Mouse (Mus musculus): ENCODE data around the gene Tnrc6b.
A peak's percentile ranks its signal among the peaks of the same experiment; 100 is the strongest.
"Not testable (repeated sequence)": the region's sequence is repeated elsewhere in the genome, so short reads cannot be mapped to it uniquely, and the experiment has no call there.

Gene Tnrc6b

DNA sequence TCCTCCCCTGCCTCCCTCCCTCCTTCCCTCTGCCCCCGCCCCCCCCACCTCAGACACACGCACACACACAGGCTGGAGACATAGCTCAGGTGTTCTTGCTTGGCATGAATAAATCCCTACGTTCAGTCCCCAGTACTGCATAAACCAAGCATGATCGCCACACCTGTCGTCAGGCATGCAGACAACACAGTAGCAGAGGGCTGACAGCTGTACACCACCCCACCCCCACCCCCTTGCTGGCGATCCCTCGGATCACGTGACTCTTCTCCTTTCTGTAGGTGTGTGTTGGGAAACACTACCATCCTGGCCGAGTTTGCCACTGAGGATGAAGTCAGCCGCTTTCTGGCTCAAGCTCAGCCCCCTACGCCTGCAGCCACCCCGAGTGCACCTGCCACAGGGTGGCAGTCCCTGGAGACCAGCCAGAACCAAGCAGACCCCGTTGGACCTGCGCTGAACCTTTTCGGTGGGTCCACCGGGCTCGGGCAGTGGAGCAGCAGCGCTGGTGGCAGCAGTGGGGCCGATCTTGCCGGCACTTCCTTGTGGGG, 217.8 kb downstream of the Tnrc6b start:
- no peak for DNase-seq

- DNase-seq: no peak
Observed at GRCm38 (mm10) chr15:80930048-80930571, 219.0 kb downstream of the Tnrc6b start.

DNA sequence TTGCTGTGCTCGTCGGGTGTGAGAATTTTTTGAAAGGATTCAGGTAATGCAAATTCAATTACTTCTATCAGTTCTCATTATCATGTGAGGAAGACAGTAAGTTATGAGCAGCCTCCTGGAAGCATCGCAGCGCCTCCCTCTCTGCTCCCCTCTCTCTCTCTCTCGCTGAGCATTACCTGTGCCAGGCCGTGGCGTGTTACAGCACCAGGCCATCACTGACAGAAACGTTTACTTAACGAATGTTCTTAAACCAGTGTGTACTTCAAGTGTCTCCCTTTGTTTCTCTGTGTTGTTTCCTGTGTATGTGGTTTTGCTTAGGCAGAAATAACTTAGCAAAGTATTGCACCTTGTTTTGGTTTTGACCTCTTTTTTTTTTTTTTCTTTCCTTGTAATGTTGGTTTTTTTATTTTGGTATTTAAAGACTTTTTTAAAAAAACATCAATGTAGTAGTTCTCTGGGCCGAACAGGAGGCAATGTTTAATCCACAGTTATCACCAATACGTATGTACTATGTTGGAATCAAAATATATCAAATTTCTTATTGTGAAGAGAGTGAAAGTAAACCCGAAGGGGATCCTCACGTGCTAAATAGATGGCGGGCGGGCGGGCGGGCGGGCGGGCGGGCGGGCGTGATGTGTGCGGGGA, 219.7 kb downstream of the Tnrc6b start:
- not testable (repeated sequence) for DNase-seq

GRCm38 (mm10) chr15:80931345-80931960, 220.3 kb downstream of the Tnrc6b start:
- DNase-seq: no peak

DNA sequence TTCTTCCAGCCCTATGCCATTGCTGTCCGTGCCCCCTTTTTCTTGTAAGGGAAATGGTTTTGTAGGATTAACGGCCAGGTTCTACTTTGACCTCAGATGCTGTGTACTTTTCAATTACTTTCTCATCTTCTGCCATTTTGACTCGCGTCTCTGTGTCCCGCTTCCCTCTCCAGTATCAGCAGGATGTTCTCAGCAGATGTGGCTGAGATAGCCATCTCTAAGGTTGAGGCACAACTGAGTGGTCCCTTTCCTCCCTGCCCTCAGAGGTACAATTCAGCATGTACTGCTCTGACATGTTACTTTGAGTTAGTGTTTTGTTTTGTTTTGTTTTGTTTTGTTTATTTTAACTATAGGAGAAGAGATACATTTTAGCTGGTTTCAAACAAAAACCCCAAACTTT, 223.7 kb downstream of the Tnrc6b start:
- no peak for DNase-seq

GRCm38 (mm10) chr15:80936686-80937085, 225.6 kb downstream of the Tnrc6b start:
- DNase-seq: no peak

DNA sequence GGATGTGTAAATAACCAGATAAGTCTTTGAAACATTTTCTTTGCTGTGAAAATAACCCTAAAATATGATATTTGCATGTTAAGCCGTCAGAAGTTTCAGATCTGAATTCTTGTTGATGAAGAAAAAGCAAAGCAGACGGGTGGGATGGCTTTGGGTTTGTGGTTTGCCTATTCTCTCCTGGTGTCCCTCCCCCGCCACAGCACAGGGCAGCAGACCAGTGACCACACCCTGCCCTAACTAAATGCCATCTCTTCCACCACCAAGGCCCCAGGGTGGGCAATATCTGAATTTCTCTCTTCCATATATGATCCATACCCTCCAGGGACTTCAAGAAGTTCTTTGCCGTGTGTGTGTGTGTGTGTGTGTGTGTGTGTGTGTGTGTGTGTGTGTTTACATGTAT, 227.5 kb downstream of the Tnrc6b start:
- DNase-seq: no peak

- DNase-seq: no peak
Observed at GRCm38 (mm10) chr15:80939401-80939800, 228.3 kb downstream of the Tnrc6b start.

GRCm38 (mm10) chr15:80941468-80942040, 230.4 kb downstream of the Tnrc6b start:
- DNase-seq: no peak

- peak in 1 of 2 experiments; percentile 49 for DNase-seq
Observed at GRCm38 (mm10) chr15:80945851-80946250, 234.7 kb downstream of the Tnrc6b start.

GRCm38 (mm10) chr15:80948145-80949135, 237.3 kb downstream of the Tnrc6b start, which contains the start of gene Adsl:
Adsl (plus strand) TSS chr15:80948490.
- DNase-seq: peak; percentile 76 to 86

DNA sequence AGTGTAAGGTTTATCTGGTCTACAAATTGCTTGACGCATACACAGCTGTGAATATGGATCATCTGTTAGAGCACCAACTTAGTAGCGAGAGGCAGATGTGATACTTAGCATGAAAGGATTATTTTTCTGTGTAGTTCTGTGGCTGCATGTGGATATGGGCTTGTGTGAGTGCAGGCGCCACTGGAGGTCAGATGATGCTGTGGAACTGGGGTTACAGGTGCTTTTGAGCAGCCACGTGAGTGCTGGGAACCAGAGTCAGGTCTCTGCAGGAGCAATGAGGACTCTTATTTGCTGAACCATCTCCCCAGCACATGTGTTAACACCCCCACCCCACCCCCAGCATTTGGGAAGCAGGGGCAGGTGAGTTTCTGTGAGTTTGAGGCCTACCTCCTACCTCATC, 238.3 kb downstream of the Tnrc6b start:
- DNase-seq: no peak

GRCm38 (mm10) chr15:80950055-80950454, 238.9 kb downstream of the Tnrc6b start:
- DNase-seq: no peak

GRCm38 (mm10) chr15:80953971-80954370, 242.9 kb downstream of the Tnrc6b start:
- no peak for DNase-seq

DNA sequence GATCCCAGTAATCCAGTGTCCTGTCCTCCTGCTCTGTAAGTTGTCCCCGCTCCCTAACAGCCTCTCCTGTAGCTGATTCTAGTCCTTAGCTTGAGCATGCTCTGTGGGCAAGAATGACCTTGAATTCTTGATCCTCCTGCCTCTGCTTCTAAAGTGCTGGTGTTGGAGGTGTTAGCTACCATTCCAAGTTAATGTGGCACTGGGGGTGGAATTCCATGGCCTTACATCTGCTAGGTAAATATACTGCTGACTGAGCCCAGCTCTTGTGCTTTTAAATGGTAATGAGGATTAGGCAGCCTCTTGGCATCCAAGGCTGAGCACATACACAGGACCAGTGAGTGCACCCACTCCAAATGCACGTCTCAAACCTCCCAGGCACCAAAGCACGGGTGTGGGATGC, 243.7 kb downstream of the Tnrc6b start:
- no peak for DNase-seq

GRCm38 (mm10) chr15:80955836-80956438, 244.8 kb downstream of the Tnrc6b start:
- DNase-seq: no peak

GRCm38 (mm10) chr15:80969371-80969770, 258.3 kb downstream of the Tnrc6b start:
- DNase-seq: no peak

DNA sequence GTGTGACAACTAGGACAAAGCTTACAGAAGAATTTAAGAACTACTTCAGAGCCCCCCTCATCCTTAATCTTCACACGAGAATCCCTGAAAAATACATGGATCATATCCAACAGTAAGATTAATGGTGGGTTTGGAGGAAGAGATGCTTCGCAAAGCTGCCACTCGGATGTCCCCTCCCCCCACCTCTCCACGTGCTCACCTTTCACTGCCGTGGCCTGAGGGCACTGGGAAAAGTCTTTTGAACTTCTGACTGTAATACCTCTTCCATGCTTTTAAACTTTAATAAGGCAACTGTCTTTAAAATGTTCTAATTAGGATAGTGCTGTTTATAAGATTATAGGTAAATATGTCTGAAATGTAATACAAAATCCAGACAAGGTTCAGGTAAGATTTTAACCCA, 263.2 kb downstream of the Tnrc6b start:
- no peak for DNase-seq

GRCm38 (mm10) chr15:80975666-80976065, 264.6 kb downstream of the Tnrc6b start:
- no peak for DNase-seq

DNA sequence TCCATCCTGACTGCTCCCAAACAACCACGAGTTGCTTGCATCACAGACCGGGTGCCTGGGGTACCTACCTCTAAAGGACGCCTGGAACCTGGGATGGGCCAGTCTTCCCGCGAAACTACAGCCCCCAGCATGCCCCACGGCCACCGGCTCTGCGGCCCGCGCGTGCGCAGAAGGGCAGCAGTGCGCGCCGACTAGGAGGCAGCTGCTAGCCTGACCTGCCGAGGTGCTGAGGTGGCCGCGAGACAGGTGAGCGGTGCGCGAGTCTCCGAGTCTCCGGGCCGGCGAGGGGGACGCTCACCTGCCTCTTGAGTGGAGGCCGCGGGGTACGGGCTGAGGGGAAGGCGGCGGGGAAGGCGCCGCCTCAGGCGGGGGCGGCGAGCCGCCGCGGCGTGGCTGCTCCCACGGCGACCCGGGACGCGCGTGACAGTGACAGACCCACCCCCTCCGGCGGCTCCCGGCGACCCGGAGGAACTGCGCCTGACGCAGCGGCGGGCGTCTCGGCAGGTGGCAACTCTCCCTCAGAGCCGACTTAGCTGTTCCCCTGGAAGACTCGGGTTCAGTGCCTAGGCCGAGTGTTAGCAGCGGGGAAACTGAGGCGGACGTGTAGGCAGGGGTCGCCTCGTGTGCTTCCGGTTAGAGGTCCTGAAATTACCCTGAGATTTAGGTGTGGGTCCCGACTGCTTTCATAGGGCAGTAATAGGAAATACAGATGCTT, 266.7 kb downstream of the Tnrc6b start, which contains the start of gene Sgsm3:
TSS of gene Sgsm3 (plus strand) at position 146 of the 715 bp plus-strand sequence.
- DNase-seq: peak; percentile 77 to 82

- DNase-seq: no peak
Observed at GRCm38 (mm10) chr15:80979611-80980010, 268.5 kb downstream of the Tnrc6b start.
